Mouse (Mus musculus) liver, postnatal 0 days (tissue): ENCODE data around the gene Blzf1.

Experiments
- CTCF ChIP-seq: sonication (generic); IDR thresholded peaks from 2 replicates; pipeline ENCODE4 v1.5.1; 2016; ENCODE audit warnings: antibody characterized with exemption, low read depth
- EP300 ChIP-seq: IDR thresholded peaks from 2 replicates; pipeline ENCODE4 v1.6.1; 2016; ENCODE audit warnings: antibody characterized with exemption, low read depth, mild to moderate bottlenecking

DNA sequence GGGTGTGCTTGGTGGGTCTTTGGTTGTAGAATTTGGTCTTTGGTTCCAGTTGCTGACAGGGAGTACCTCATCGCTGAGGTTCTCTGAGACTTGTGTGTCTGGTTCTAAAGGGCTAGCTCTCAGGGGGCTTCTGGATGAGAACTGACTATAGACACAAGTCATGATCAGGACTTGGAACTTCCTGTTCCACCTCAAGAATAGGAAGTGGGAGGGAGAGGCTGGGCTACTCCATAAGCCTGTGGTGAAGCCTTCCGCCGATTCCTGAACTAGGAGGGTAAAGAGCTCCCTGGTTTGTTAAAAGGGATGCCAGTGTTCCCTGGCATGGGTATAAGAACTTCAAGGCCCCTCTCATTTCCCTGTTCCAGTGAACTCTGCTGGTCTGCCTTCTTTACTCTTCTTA lies 23.3 kb downstream of the Blzf1 start:
- TF ChIP-seq CTCF (no peak), EP300 (no peak)
